Mouse (Mus musculus) hematopoietic multipotent progenitor cell, adult 10-12 weeks (in vitro differentiated cells): ENCODE results near the gene Tcaf1. TPM values are rescaled to one million over a fixed set of nuclear protein-coding genes. Genes with fewer than 3 reads are reported as not detected.

Experiments used
- polyA plus RNA-seq: library from polyadenylated mRNA; stranded (reverse); fragments of >175 nt; gene quantifications from 2 replicates; pipeline ENCODE4 v1.2.3, GENCODE M21; 2012; ENCODE audit warnings: low replicate concordance

Gene Tcaf1
- 0.10 TPM in 1 of 2 replicates, not detected in the other for polyA plus RNA-seq

DNA sequence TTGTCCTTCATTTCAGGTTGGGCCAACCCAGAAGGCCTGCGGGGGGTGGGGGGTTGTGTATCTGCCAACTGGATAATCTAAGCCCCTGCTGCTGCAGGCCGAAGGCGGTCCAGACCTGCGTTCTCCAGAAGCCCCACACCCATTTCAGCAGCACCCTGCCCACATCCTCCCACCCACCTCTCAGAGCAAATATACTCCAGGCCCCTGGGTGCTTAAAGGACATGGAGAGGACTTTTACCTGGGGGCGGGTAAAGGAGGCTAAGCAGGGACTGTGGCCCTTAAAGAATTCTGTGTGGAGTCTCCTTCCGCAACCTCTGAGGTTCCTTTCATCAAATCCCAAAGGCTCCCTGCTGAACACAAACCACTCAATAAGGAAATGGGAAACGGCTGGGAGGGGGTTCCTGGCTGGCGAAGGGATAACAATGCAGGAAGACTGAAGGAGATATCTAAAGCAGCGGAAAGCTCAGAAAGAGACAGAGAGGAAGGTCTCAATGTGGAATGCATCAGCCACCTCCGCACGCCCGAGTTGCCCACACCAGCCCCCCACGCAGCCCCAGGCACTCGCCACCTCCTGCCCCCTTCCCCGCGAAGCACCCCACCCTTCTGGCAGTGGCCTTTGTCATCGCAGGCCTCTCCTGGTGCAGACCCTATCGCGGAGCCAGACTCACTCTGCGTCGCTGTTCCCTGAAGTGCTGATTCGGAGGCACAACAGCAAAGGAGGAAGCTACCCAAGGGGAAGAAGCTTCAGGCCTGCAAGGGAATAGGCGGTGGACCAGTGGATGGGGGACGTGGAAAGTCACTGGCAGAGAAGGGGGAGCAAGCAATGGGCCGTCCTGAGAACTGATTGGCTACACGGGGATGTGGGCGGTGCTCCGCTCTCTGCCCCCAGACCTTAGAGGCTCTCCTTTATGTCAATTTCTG, at the start of gene Tcaf1:
Gene Tcaf1, minus strand, starts transcription at position 798 of the 921 bp plus-strand sequence.

DNA sequence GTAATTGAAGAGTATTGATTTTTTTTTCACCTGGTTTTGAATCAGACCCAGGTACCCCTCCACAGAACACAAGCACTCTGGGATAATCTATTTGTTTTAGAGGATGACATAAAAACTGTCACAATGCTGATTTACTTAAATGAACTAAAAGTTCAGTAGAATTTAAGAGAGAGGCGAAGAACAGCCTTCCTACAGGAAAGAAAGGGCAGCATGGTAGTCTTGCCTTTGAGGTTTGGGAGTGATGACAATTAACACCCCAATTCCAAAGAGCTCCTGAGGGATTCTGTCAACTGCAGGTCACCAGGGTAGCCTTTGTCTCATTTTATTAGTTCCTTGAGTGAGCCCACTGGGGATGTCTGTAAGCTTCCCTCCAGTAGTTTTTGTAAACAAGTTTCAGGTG, 46.2 kb upstream of the Tcaf1 start, which contains the start of gene Olfr38:
Gene Olfr38, plus strand, starts transcription at position 301 of the 400 bp plus-strand sequence.

DNA sequence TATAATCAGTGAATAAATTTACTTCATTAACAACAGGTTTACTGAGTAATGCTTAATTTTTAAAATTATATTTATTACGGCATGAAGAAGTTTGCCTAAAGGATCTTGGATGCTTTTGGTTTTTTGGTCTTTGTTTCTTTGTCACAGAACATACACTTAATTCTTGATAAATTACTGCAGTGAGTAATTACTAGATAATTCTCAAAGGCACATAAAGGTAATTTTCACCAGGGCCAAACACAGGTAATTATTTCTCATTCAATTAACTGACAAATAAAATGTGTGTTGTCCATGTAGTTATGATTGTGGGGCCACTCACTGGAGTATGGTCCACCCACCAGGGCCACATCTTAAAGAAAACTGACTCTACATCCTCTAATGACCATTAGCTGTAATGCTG, 29.2 kb upstream of the Tcaf1 start, which contains the start of gene Olfr453:
Gene Olfr453, plus strand, starts transcription at position 301 of the 400 bp plus-strand sequence.

DNA sequence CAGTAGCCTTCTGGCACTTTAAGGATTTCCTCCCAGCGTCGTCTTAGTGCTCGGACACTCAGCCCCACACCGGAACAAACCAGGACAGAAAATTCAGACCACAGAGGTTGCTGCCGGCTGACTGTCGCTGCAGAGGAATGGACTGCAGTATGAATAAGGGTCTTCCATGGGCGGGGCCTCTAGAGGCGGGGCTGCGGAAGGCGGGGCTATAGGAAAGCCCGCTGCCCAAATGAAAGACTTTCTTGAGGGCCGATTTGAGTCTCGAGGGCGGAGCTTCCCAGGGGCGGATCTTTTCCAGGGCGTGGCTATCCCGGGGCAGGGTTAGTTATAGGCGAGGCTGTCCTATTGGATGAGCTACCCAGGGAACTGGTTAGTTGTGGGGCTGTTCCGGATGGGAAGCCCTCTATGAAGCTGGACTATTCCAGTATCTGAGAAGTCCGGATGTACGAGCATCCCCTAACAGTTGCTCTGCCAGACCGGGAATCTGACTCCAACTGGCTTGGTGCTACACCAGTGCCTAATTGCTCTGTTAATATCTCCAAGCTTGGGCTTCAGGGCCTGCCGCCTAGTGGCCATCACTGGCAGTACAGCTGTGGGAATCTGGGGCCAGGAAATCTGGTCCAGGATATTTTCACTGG, 64.9 kb downstream of the Tcaf1 start, which contains the start of gene Tcaf2:
Gene Tcaf2, minus strand, starts transcription at position 343 of the 638 bp plus-strand sequence.

Other genes starting within 250 kb of the Tcaf1 start
- not detected in 2 replicates for gene Olfr458, start 244.9 kb downstream of the Tcaf1 start, polyA plus RNA-seq
- not detected in 2 replicates for gene Olfr457, start 233.8 kb downstream of the Tcaf1 start, polyA plus RNA-seq
- gene Olfr456, start 222.9 kb downstream of the Tcaf1 start, polyA plus RNA-seq, result not detected in 2 replicates
- gene Olfr455, start 162.5 kb downstream of the Tcaf1 start, polyA plus RNA-seq, result not detected in 2 replicates
- gene Tcaf3, start 112.4 kb downstream of the Tcaf1 start, polyA plus RNA-seq, result not detected in 2 replicates
- gene Tcaf2, start 64.8 kb downstream of the Tcaf1 start, polyA plus RNA-seq, result 0.02 TPM in 1 of 2 replicates, not detected in the other
- not detected in 2 replicates for gene Olfr453, start 29.3 kb upstream of the Tcaf1 start, polyA plus RNA-seq
- gene Olfr38, start 46.3 kb upstream of the Tcaf1 start, polyA plus RNA-seq, result not detected in 2 replicates
- not detected in 2 replicates for gene Olfr452, start 75.0 kb upstream of the Tcaf1 start, polyA plus RNA-seq
- not detected in 2 replicates for gene Olfr450, start 101.9 kb upstream of the Tcaf1 start, polyA plus RNA-seq
- not detected in 2 replicates for gene Olfr449, start 124.3 kb upstream of the Tcaf1 start, polyA plus RNA-seq
- gene Olfr448, start 180.4 kb upstream of the Tcaf1 start, polyA plus RNA-seq, result not detected in 2 replicates
- not detected in 2 replicates for gene Olfr447, start 198.8 kb upstream of the Tcaf1 start, polyA plus RNA-seq
- gene Olfr446, start 211.3 kb upstream of the Tcaf1 start, polyA plus RNA-seq, result not detected in 2 replicates
- gene Olfr444, start 239.0 kb upstream of the Tcaf1 start, polyA plus RNA-seq, result not detected in 2 replicates